8 mouse cellular contexts compared by ENCODE assay signal in genomic region chr9:72530237-72530636, GRCm38 (mm10). TPM values are rescaled to one million over a fixed set of nuclear protein-coding genes. Genes with fewer than 3 reads are reported as not detected.
A peak's percentile ranks its signal among the peaks of the same experiment; 100 is the strongest.
DNase-seq lines count a peak whose midpoint lies in the region; ATAC-seq lines count a peak whose summit lies in the region.

No protein-coding gene starts in this region.

- no peaks in the 10 kb centered on the region for H3K9me3 ChIP-seq in hindbrain, embryonic 15.5 days

- H3K4me3 ChIP-seq in hindbrain, embryonic 15.5 days, result no peak overlapping the region

- no peaks in the 10 kb centered on the region for H3K27me3 ChIP-seq in hindbrain, embryonic 15.5 days

- no peak overlapping the region for H3K9ac ChIP-seq in hindbrain, embryonic 15.5 days

- WGBS in hindbrain, embryonic 15.5 days, result under 1% methylated on average over 12 of the region's 12 CpGs

- H3K4me1 ChIP-seq in hindbrain, embryonic 15.5 days (replicated peaks), result peaks cover 19% of the 10 kb centered on the region

- no peaks in the 10 kb centered on the region for H3K36me3 ChIP-seq in hindbrain, embryonic 15.5 days

- ATAC-seq in hindbrain, embryonic 15.5 days (ENCODE audit: low FRiP score, low read depth), result no peak

- peak overlapping the region; percentile 69 for H3K4me2 ChIP-seq in hindbrain, embryonic 15.5 days

- peak overlapping the region; percentile 100; the same call in 1 of the 2 replicates for H3K27ac ChIP-seq in hindbrain, embryonic 15.5 days (replicated peaks)

- peak; percentile 96 for DNase-seq in R1 (ENCODE audit: low read depth, low spot score)
- peak; percentile 87 for DNase-seq in cerebellum, adult 9-10 months
- DNase-seq in frontal cortex, postnatal 10 days (ENCODE audit: low spot score in 2 of 2), result peak; percentile 55 to 78
- peak; percentile 85 to 86 for DNase-seq in left cerebral cortex, adult 18-20 months (ENCODE audit: low spot score in 2 of 2)
- DNase-seq in lung, postnatal 4 days, result peak; percentile 89 to 93
- DNase-seq in right cerebral cortex, adult 18-20 months, result peak; percentile 88
- DNase-seq in urinary bladder, adult 2 months (ENCODE audit: low spot score), result peak; percentile 53

RNA-seq across cellular contexts. Expression of gene Rfx7, which starts 1.8 kb away (rescaled TPM):
- polyA plus RNA-seq in hindbrain, embryonic 15.5 days (2015; fragmentation: Nextera tagmentation; extraction: Ambion mirVana), result 15.0 and 15.4 TPM in 2 replicates
- total RNA-seq in left cerebral cortex, adult 18-20 months (2021), result 10 to 100 TPM; 28.8 to 29.9 TPM
- polyA plus RNA-seq in urinary bladder, adult 2 months (2012; rRNA removed), result 6.6 and 8.9 TPM in 2 replicates

RNA-seq across cellular contexts. Expression of gene Tex9, which starts 38.2 kb away (rescaled TPM):
- polyA plus RNA-seq in hindbrain, embryonic 15.5 days (2015; fragmentation: Nextera tagmentation; extraction: Ambion mirVana), result 28.8 and 37.9 TPM in 2 replicates
- total RNA-seq in left cerebral cortex, adult 18-20 months (2021), result 10 to 100 TPM; 10.2 to 14.3 TPM
- polyA plus RNA-seq in urinary bladder, adult 2 months (2012; rRNA removed), result 11.7 and 12.1 TPM in 2 replicates
